ENCODE assay signal across 8 mouse cellular contexts in the genomic region with DNA sequence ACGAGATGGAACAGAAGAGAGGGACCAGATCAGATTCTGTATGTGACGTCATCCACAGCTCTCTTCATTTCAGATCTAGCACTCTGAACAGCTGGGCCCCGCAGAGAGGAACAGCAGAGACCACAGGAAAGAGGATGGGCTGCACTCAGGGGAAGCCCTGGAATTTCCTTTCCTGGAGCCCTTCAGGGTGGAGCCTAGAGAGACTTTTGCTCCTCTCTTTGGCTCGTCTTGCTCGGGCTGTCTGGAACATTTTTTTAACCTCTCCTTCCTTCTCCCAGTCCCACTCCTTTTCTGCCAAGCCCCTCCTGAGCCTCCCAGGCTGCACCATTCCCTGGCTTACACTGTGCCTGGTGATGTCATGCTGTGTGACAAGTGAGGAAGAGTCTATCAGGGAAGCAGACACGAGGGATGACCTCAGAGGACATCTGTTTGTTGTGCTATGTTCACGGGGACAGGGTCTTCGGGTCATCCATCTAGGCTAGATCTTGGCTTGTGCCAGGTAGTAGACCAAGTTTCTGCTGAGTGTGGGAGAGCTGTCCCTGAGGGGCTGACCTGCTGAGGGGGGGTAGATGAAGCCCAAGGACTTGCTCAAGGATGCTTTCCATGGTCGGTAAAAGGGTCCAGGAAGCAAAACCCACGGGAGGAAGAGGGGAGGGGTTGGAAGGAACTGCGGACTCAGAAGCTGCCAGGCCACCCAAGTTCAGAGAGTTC.
DNase-seq lines count a peak whose midpoint lies in the region; ATAC-seq and TF ChIP-seq lines count a peak whose summit lies in the region.

No protein-coding gene starts in this region.

- H3K4me2 ChIP-seq in embryonic facial prominence, embryonic 12.5 days (replicated peaks) = no peak overlapping the region

- H3K27ac ChIP-seq in layer of hippocampus, adult 2 months = peak overlapping the region; percentile 67
- peak overlapping the region; percentile 24; the same call in 1 of the 2 replicates for H3K27ac ChIP-seq in embryonic facial prominence, embryonic 12.5 days
- H3K27ac ChIP-seq in liver, adult 2 months (replicated peaks; ENCODE audit: insufficient read depth, low read depth, low read length) = 0 out of 2 replicates have a peak overlapping the region, but pooled peaks have one; percentile 3

- intact Hi-C loops in heart, postnatal 36 days (cut with DNase I) = no loop called here

- no peak for TF ChIP-seq POLR2A in liver, adult 2 months (IDR thresholded peaks at IDR 0.05; ENCODE audit: extremely low read depth, insufficient read depth, low read length)

- no peak for DNase-seq in layer of hippocampus, adult 2 months (ENCODE audit: low spot score in 2 of 2)
- no peak for DNase-seq in layer of hippocampus, postnatal 36 days
- peak; percentile 36 to 56 for DNase-seq in heart, postnatal 36 days
- no peak for DNase-seq in liver, adult 2 months (ENCODE audit: extremely low read depth, low read depth, low spot score)
- DNase-seq in thymus, postnatal 14 days = peak; percentile 40
- no peak for DNase-seq in embryo, embryonic 10.5 days (ENCODE audit: low spot score)
- no peak for DNase-seq in layer of hippocampus, adult 18-20 months (ENCODE audit: low spot score in 2 of 2)

- WGBS in embryonic facial prominence, embryonic 12.5 days = 32% methylated on average over 11 of the region's 11 CpGs
- 44% methylated on average over 11 of the region's 11 CpGs for WGBS in liver, adult 2 months

- H3K4me3 ChIP-seq in layer of hippocampus, adult 2 months = no peak overlapping the region
- no peak overlapping the region for H3K4me3 ChIP-seq in embryonic facial prominence, embryonic 12.5 days
- H3K4me3 ChIP-seq in liver, adult 2 months (ENCODE audit: insufficient read depth, low read depth, low read length) = no peak overlapping the region

- peaks cover 24% of the 10 kb centered on the region for H3K4me1 ChIP-seq in embryonic facial prominence, embryonic 12.5 days
- H3K4me1 ChIP-seq in liver, adult 2 months (ENCODE audit: control insufficient read depth, insufficient read depth, low read length) = peaks cover 3% of the 10 kb centered on the region; the same call in 1 of the 2 replicates

- H3K36me3 ChIP-seq in embryonic facial prominence, embryonic 12.5 days = no peaks in the 10 kb centered on the region
- H3K36me3 ChIP-seq in liver, adult 2 months (ENCODE audit: control insufficient read depth, insufficient read depth, low read length) = no peaks in the 10 kb centered on the region

- ATAC-seq in embryonic facial prominence, embryonic 12.5 days (ENCODE audit: insufficient number of reproducible peaks, insufficient read depth, low FRiP score, low TSS enrichment) = 0 out of 2 replicates have a peak, but pooled peaks have one; percentile 15

- no peaks in the 10 kb centered on the region for H3K27me3 ChIP-seq in embryonic facial prominence, embryonic 12.5 days
- H3K27me3 ChIP-seq in liver, adult 2 months (ENCODE audit: control insufficient read depth, insufficient read depth, low read length) = no peaks in the 10 kb centered on the region

- no peak overlapping the region for H3K9ac ChIP-seq in embryonic facial prominence, embryonic 12.5 days
- no peak overlapping the region for H3K9ac ChIP-seq in liver, adult 2 months (ENCODE audit: low read depth, low read length)

- no peak for TF ChIP-seq CTCF in layer of hippocampus, adult 2 months (conservative IDR thresholded peaks at IDR 0.05)
- no peak for TF ChIP-seq CTCF in liver, adult 2 months (IDR thresholded peaks at IDR 0.05; ENCODE audit: low read depth, low read length)

- H3K79me2 ChIP-seq in liver, adult 2 months (ENCODE audit: control insufficient read depth, insufficient read depth, low read length) = no peaks in the 10 kb centered on the region

- no peaks in the 10 kb centered on the region for H3K9me3 ChIP-seq in embryonic facial prominence, embryonic 12.5 days

Comparison
In these comparisons a context has a peak if more than half of its experiments do, and no peak if none do; other contexts are left out.
1. DNase-seq: peak in heart, postnatal 36 days (2 of 2) and thymus, postnatal 14 days (single experiment); none in layer of hippocampus, adult 2 months (0 of 2), layer of hippocampus, postnatal 36 days (0 of 2), liver, adult 2 months (single experiment), embryo, embryonic 10.5 days (single experiment) and layer of hippocampus, adult 18-20 months (0 of 2).
2. H3K27ac ChIP-seq: peak in every context shown above with its lines; median percentile 67 in layer of hippocampus, adult 2 months; 24 in embryonic facial prominence, embryonic 12.5 days; 3 in liver, adult 2 months.